Mouse (Mus musculus) cortical plate, adult 2 months (tissue): Measurements from ENCODE around the gene Zfp229. TPM values are rescaled to one million over a fixed set of nuclear protein-coding genes. Genes with fewer than 3 reads are reported as not detected.
"Not testable (repeated sequence)": the region's sequence is repeated elsewhere in the genome, so short reads cannot be mapped to it uniquely, and the experiment has no call there.

Source experiments
- H3K27ac ChIP-seq: fragments of 200-500 bp; 2 replicates; pipeline ENCODE4 v1.5.1; 2012; ENCODE audit warnings: low read length, control low read depth, inconsistent platforms; ENCODE audit not compliant: insufficient read depth
- H3K4me1 ChIP-seq: fragments of 200-500 bp; 2 replicates; pipeline ENCODE4 v1.6.1; 2011; ENCODE audit warnings: low read length; ENCODE audit not compliant: control insufficient read depth, insufficient read depth
- H3K4me3 ChIP-seq: fragments of 200-500 bp; 2 replicates; pipeline ENCODE4 v1.5.1; 2011; ENCODE audit warnings: mild to moderate bottlenecking, low read length, control low read depth; ENCODE audit not compliant: insufficient read depth
- CTCF ChIP-seq: fragments of 200-500 bp; IDR thresholded peaks from 2 replicates; pipeline ENCODE4 v1.5.1; 2011; ENCODE audit warnings: mild to moderate bottlenecking, control low read depth, low read length; ENCODE audit not compliant: insufficient read depth; ENCODE audit errors: extremely low read depth
- POLR2A ChIP-seq: fragments of 200-500 bp; IDR thresholded peaks from 2 replicates; pipeline ENCODE4 v1.6.1; 2011; ENCODE audit warnings: mild to moderate bottlenecking, low read length, control low read depth; ENCODE audit not compliant: insufficient read depth; ENCODE audit errors: extremely low read depth
- polyA plus RNA-seq: library from polyadenylated mRNA; depleted of rRNA; stranded (reverse); fragments of >200 nt; gene quantifications from 2 replicates; pipeline ENCODE4 v1.2.3, GENCODE M21; 2012; rRNA removed

The Zfp229 gene
- polyA plus RNA-seq, 1 experiment = 1.5 TPM

- TF ChIP-seq CTCF (no peak), POLR2A (0 out of 2 replicates have a peak, but pooled peaks have one; percentile 5)
- H3K4me1 ChIP-seq = no peaks in the 10 kb centered on the region; the same call in 1 of the 2 replicates
- peak overlapping the region; percentile 53 for H3K4me3 ChIP-seq
- H3K27ac ChIP-seq = no peak overlapping the region
Observed at GRCm38 (mm10) chr17:21733529-21734031, 3.0 kb downstream of the Zfp229 start.

GRCm38 (mm10) chr17:21752791-21753190, 22.2 kb downstream of the Zfp229 start:
- no peak for TF ChIP-seq CTCF
- TF ChIP-seq POLR2A = no peak
- Histone ChIP-seq H3K4me3 (no peak overlapping the region), H3K4me1 (no peaks in the 10 kb centered on the region), H3K27ac (no peak overlapping the region)

- TF ChIP-seq CTCF = no peak
- H3K4me1 ChIP-seq = no peaks in the 10 kb centered on the region
- no peak overlapping the region for H3K27ac ChIP-seq
- no peak overlapping the region for H3K4me3 ChIP-seq
Observed at GRCm38 (mm10) chr17:21753342-21754208, 23.0 kb downstream of the Zfp229 start.

DNA sequence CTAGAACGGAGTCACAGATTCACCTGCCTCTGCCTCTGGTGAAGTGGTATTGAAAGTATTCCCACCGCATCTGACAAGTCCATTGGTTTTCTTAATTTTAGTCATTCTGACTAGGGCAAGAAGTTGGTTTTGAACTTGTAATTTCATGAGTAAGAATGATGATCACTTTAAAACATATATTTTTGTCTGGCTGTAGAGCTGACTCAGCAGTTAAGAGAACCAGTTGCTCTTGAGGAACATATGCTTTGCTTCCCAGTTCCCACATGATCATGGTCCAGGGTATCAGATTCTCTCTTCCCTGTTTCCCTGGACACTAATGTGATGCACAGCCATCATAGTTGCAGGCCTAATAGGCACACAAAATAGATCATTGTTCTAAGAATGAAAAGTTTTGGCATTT, 39.7 kb downstream of the Zfp229 start:
- TF ChIP-seq CTCF = no peak
- TF ChIP-seq POLR2A = no peak
- no peak overlapping the region for H3K27ac ChIP-seq
- H3K4me1 ChIP-seq = no peaks in the 10 kb centered on the region
- H3K4me3 ChIP-seq = no peak overlapping the region

DNA sequence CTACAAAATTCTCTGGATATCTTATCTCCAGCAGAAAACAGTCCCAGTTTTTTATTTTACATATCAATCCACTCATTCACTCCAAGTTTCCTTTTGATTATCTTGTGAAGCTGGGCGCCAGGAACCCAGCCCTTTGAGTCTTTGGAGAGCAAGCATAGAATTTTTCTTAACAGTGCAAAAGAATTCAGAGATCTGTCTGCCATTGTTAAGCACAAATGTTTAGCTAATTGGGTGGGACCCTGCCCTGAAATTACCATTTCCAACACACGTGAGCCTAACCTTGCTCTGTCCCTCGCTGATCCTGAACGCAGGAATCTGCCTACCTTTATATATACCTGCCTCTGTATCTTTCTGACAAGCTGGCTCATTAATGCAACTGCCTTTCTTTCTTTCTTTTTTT, 61.7 kb downstream of the Zfp229 start:
- Histone ChIP-seq H3K4me1 (no peaks in the 10 kb centered on the region), H3K27ac (no peak overlapping the region), H3K4me3 (no peak overlapping the region)
- TF ChIP-seq CTCF (no peak), POLR2A (no peak)

DNA sequence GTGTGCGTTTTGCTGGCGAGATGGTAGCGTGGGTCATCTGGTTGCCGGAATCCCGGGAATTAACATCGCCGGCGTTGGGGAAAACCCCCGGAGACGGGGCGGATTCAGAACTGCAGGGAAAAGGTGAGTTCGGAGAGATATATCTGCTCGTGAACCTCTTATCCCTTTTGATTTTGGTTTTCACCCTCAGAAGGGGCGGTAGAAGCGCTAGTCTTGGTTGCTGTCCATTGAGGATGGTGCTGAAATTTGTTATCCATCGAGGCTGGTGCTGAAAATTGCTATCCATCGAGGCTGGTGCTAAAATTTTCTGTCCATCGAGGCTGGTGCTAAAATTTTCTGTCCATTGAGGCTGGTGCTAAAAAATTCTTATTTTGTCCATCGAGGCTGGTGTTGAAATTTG, 70.8 kb downstream of the Zfp229 start:
- H3K4me1 ChIP-seq, H3K27ac ChIP-seq, H3K4me3 ChIP-seq: not testable (repeated sequence)

Other genes starting within 250 kb of the Zfp229 start
- 2.9 TPM in 2 replicates for gene Zfp53, start 241.8 kb upstream of the Zfp229 start, polyA plus RNA-seq
- gene Zfp52, start 195.3 kb upstream of the Zfp229 start, polyA plus RNA-seq = 2.4 and 3.2 TPM in 2 replicates
- gene Zfp948, start 163.8 kb upstream of the Zfp229 start, polyA plus RNA-seq = 9.8 and 11.2 TPM in 2 replicates
- 6.3 TPM in 2 replicates for gene Zfp983, start 80.2 kb upstream of the Zfp229 start, polyA plus RNA-seq
- gene Gm10226, start 38.9 kb upstream of the Zfp229 start, polyA plus RNA-seq = 2.3 and 5.4 TPM in 2 replicates
- gene Zfp760, start 23.1 kb upstream of the Zfp229 start, polyA plus RNA-seq = 5.8 TPM in 2 replicates
- 0.40 and 0.48 TPM in 2 replicates for gene Zfp820, start 115.0 kb downstream of the Zfp229 start, polyA plus RNA-seq
- 3.5 and 5.1 TPM in 2 replicates for gene Zfp995, start 179.1 kb downstream of the Zfp229 start, polyA plus RNA-seq
- 9.0 and 9.3 TPM in 2 replicates for gene Zfp942, start 231.7 kb downstream of the Zfp229 start, polyA plus RNA-seq
- gene Zfp943, start 231.8 kb downstream of the Zfp229 start, polyA plus RNA-seq = 16.8 and 17.1 TPM in 2 replicates